Mouse (Mus musculus): Measurements from ENCODE around the gene Cycs. TPM values are rescaled to one million over a fixed set of nuclear protein-coding genes. Genes with fewer than 3 reads are reported as not detected.

The Cycs gene
- 24.2 TPM for polyA plus RNA-seq (2017; shearing (Covaris generic))

DNA sequence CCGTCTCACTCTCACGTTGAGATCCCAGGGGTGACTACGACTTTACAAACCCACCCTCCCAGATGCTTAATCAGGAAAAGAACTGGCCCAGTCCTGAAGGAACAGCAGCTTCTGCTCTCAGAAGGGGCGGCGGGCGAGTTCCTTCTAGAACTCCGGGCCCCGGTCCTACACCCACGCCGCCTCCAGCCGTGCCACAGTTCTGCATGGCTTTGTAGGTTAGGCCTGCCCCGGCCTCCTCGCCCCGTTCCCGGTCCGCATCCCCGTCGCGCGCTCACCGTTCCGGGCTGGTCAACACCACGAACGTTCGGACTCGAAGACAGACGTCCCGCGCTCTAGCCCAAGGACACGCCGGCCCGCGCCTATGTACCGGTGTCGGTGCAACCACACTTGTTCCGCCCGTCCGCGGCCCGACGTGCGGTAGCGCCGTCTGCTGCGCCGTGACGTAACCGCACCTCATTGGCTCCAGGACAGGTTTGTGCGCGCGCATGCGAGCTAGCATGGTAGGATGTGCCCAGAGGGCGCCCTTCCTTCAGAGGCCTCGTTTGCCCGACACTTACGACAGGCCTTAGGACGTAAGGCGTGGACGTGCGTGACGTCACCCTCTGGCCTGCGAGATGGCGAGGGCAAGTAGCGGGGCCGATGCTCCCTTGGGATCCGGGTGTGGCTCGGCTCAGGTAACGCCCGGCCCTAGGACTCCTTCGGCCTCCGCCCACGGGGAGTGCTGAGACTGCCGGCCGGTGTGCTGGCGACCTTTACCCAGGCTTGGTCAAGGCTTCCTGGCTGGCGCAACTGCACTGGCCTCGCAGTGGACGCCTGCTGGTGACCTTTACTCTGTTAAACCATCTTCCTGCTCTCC, at the start of gene Cycs:
Gene Cycs (minus strand): TSS at position 398 of the 856 bp plus-strand sequence.

GRCm38 (mm10) chr6:50596301-50597211, 30.2 kb upstream of the Cycs start, which contains the start of gene 4921507P07Rik:
4921507P07Rik (minus strand) TSS chr6:50596632.

Other genes with a start within 250 kb of the Cycs start
- gene Osbpl3, start 110.3 kb downstream of the Cycs start, polyA plus RNA-seq (2017; shearing (Covaris generic)) = 64.5 TPM
- 0.40 TPM for gene 4921507P07Rik, start 30.1 kb upstream of the Cycs start, polyA plus RNA-seq (2017; shearing (Covaris generic))
- gene Npvf, start 87.9 kb upstream of the Cycs start, polyA plus RNA-seq (2017; shearing (Covaris generic)) = not detected